Mouse (Mus musculus) intestine, embryonic 15.5 days (tissue): Measurements from ENCODE around the gene Vrk3. TPM values are rescaled to one million over a fixed set of nuclear protein-coding genes. Genes with fewer than 3 reads are reported as not detected.
A peak's percentile ranks its signal among the peaks of the same experiment; 100 is the strongest.

Experiments used
- ATAC-seq: fragments of 200-750 bp; cut with Nextera tagmentation; 2 replicates; pipeline ENCODE4 v1.8.0; 2017; ENCODE audit warnings: moderate TSS enrichment, moderate library complexity
- H3K27ac ChIP-seq: fragments of 300-500 bp; sonication (generic); 2 replicates; pipeline ENCODE4 v1.5.1; 2015; ENCODE audit warnings: mild to moderate bottlenecking, inconsistent platforms
- H3K27me3 ChIP-seq: fragments of 300-500 bp; sonication (generic); replicated peaks from 2 replicates; pipeline ENCODE4 v1.6.1; 2015; ENCODE audit warnings: inconsistent platforms
- H3K36me3 ChIP-seq: fragments of 300-500 bp; sonication (generic); 2 replicates; pipeline ENCODE4 v1.6.1; 2015; ENCODE audit warnings: inconsistent platforms
- H3K4me1 ChIP-seq: fragments of 300-500 bp; sonication (generic); replicated peaks from 2 replicates; pipeline ENCODE4 v1.6.1; 2015; ENCODE audit warnings: inconsistent platforms
- H3K4me2 ChIP-seq: fragments of 300-500 bp; sonication (generic); replicated peaks from 2 replicates; pipeline ENCODE4 v1.6.1; 2015; ENCODE audit warnings: mild to moderate bottlenecking, inconsistent platforms
- H3K4me3 ChIP-seq: fragments of 300-500 bp; sonication (generic); replicated peaks from 2 replicates; pipeline ENCODE4 v1.5.1; 2015; ENCODE audit warnings: inconsistent platforms
- H3K9ac ChIP-seq: fragments of 300-500 bp; sonication (generic); 2 replicates; pipeline ENCODE4 v1.6.1; 2015; ENCODE audit warnings: inconsistent platforms
- H3K9me3 ChIP-seq: fragments of 300-500 bp; sonication (generic); 2 replicates; pipeline ENCODE4 v1.6.1; 2016; ENCODE audit warnings: inconsistent platforms
- WGBS: fragments of 180-500 bp; shearing (Covaris S2); methylation state at CpG from one replicate; pipeline ENCODE4 v1.1.7; 2015; 5-methylcytosine and 5-hydroxymethylcytosine counted together
- polyA plus RNA-seq: library from polyadenylated mRNA; unstranded; fragments of >200 nt; fragmentation: Nextera tagmentation; extraction: Ambion mirVana; gene quantifications from 2 replicates; pipeline ENCODE4 v1.2.1, GENCODE M21; 2015

The Vrk3 gene
- polyA plus RNA-seq, 1 experiment from 2014 or later: 36.0 TPM

- no peak overlapping the region for H3K27ac ChIP-seq
- H3K27me3 ChIP-seq: no peaks in the 10 kb centered on the region
- H3K36me3 ChIP-seq: 0 out of 2 replicates have a peak, but pooled peaks cover 7% of the 10 kb centered on the region
- ATAC-seq: no peak
- H3K4me3 ChIP-seq: no peak overlapping the region
- peaks cover 22% of the 10 kb centered on the region for H3K4me1 ChIP-seq
- 94% methylated on average over 3 of the region's 3 CpGs for WGBS
- H3K9ac ChIP-seq: no peak overlapping the region
- no peaks in the 10 kb centered on the region for H3K9me3 ChIP-seq
- no peak overlapping the region for H3K4me2 ChIP-seq
These were observed 65.8 kb downstream of the Vrk3 start for GRCm38 (mm10) chr7:44813985-44814384.

GRCm38 (mm10) chr7:44814423-44814822, 66.2 kb downstream of the Vrk3 start:
- H3K4me2 ChIP-seq: peak overlapping the region; percentile 64; the same call in 1 of the 2 replicates
- 73% methylated on average over 4 of the region's 4 CpGs for WGBS

GRCm38 (mm10) chr7:44814952-44815553, 66.8 kb downstream of the Vrk3 start:
- Histone ChIP-seq H3K4me3 (peak overlapping the region; percentile 71), H3K9ac (peak overlapping the region; percentile 9), H3K9me3 (no peaks in the 10 kb centered on the region), H3K4me1 (peaks cover 30% of the 10 kb centered on the region), H3K27me3 (no peaks in the 10 kb centered on the region), H3K27ac (peak overlapping the region; percentile 96), H3K4me2 (peak overlapping the region; percentile 64), H3K36me3 (0 out of 2 replicates have a peak, but pooled peaks cover 7% of the 10 kb centered on the region)
- ATAC-seq: no peak
- WGBS: 28% methylated on average over 14 of the region's 14 CpGs

More at GRCm38 (mm10) chr7:44814423-44814822, 66.2 kb downstream of the Vrk3 start:
- Histone ChIP-seq H3K36me3 (0 out of 2 replicates have a peak, but pooled peaks cover 7% of the 10 kb centered on the region), H3K27me3 (no peaks in the 10 kb centered on the region), H3K4me3 (peak overlapping the region; percentile 71; the same call in 1 of the 2 replicates), H3K9me3 (no peaks in the 10 kb centered on the region), H3K4me1 (peaks cover 26% of the 10 kb centered on the region), H3K9ac (no peak overlapping the region), H3K27ac (no peak overlapping the region)
- no peak for ATAC-seq

- peak within 1 kb of the TSS; percentile 64 for H3K4me2 ChIP-seq
- 0 out of 2 replicates have a peak, but pooled peaks cover 5% of the 10 kb centered on the region for H3K36me3 ChIP-seq
- under 1% methylated on average over 57 of the region's 62 CpGs for WGBS
- peaks cover 34% of the 10 kb centered on the region for H3K4me1 ChIP-seq
- H3K9me3 ChIP-seq: no peaks in the 10 kb centered on the region
- H3K4me3 ChIP-seq: peak within 1 kb of the TSS; percentile 71
- H3K9ac ChIP-seq: peak within 1 kb of the TSS; percentile 86
- peak within 1 kb of the TSS; percentile 96 for H3K27ac ChIP-seq
- ATAC-seq: peak; percentile 95
- H3K27me3 ChIP-seq: no peaks in the 10 kb centered on the region
These were observed 67.7 kb downstream of the Vrk3 start, which contains the start of the genes Nup62 and Il4i1 for GRCm38 (mm10) chr7:44815721-44816469. Nup62 (plus strand) TSS chr7:44816088. Il4i1 (plus strand) TSS chr7:44816387.

- H3K9ac ChIP-seq: peak within 1 kb of the TSS; percentile 86
- 0 out of 2 replicates have a peak, but pooled peaks cover 1% of the 10 kb centered on the region for H3K36me3 ChIP-seq
- H3K4me2 ChIP-seq: peak within 1 kb of the TSS; percentile 64
- under 1% methylated on average over 57 of the region's 57 CpGs for WGBS
- peak within 1 kb of the TSS; percentile 71 for H3K4me3 ChIP-seq
- no peaks in the 10 kb centered on the region for H3K9me3 ChIP-seq
- peaks cover 37% of the 10 kb centered on the region for H3K4me1 ChIP-seq
- H3K27me3 ChIP-seq: no peaks in the 10 kb centered on the region
- peak; percentile 60 for ATAC-seq
- peak within 1 kb of the TSS; percentile 96 for H3K27ac ChIP-seq
These were observed 68.3 kb downstream of the Vrk3 start, which contains the start of gene Atf5 for GRCm38 (mm10) chr7:44816470-44817021. Atf5 (minus strand) TSS chr7:44816658.

GRCm38 (mm10) chr7:44817441-44817840, 69.2 kb downstream of the Vrk3 start:
- H3K4me3 ChIP-seq: peak overlapping the region; percentile 71
- peaks cover 40% of the 10 kb centered on the region for H3K4me1 ChIP-seq
- no peaks in the 10 kb centered on the region for H3K36me3 ChIP-seq
- H3K27ac ChIP-seq: peak overlapping the region; percentile 96
- H3K27me3 ChIP-seq: no peaks in the 10 kb centered on the region
- no peak for ATAC-seq
- H3K9ac ChIP-seq: peak overlapping the region; percentile 86
- no peaks in the 10 kb centered on the region for H3K9me3 ChIP-seq
- 17% methylated on average over 3 of the region's 3 CpGs for WGBS
- peak overlapping the region; percentile 64 for H3K4me2 ChIP-seq

- 16% methylated on average over 2 of the region's 2 CpGs for WGBS
- Histone ChIP-seq H3K4me1 (peaks cover 43% of the 10 kb centered on the region), H3K4me3 (peak overlapping the region; percentile 71), H3K36me3 (no peaks in the 10 kb centered on the region), H3K4me2 (peak overlapping the region; percentile 64), H3K27me3 (no peaks in the 10 kb centered on the region), H3K9ac (peak overlapping the region; percentile 42; the same call in 1 of the 2 replicates), H3K27ac (peak overlapping the region; percentile 96), H3K9me3 (no peaks in the 10 kb centered on the region)
- no peak for ATAC-seq
These were observed 70.0 kb downstream of the Vrk3 start for GRCm38 (mm10) chr7:44818164-44818563.

- Histone ChIP-seq H3K27me3 (no peaks in the 10 kb centered on the region), H3K9me3 (no peaks in the 10 kb centered on the region), H3K4me3 (peak overlapping the region; percentile 71), H3K27ac (0 out of 2 replicates have a peak overlapping the region, but pooled peaks have one; percentile 96), H3K9ac (peak overlapping the region; percentile 42), H3K4me2 (peak overlapping the region; percentile 64), H3K36me3 (no peaks in the 10 kb centered on the region), H3K4me1 (peaks cover 44% of the 10 kb centered on the region)
- no peak for ATAC-seq
- WGBS: 34% methylated on average over 6 of the region's 6 CpGs
These were observed 70.6 kb downstream of the Vrk3 start for GRCm38 (mm10) chr7:44818751-44819235.

GRCm38 (mm10) chr7:44819391-44819790, 71.2 kb downstream of the Vrk3 start:
- Histone ChIP-seq H3K4me3 (peak overlapping the region; percentile 71; the same call in 1 of the 2 replicates), H3K9me3 (no peaks in the 10 kb centered on the region), H3K27me3 (no peaks in the 10 kb centered on the region), H3K36me3 (no peaks in the 10 kb centered on the region), H3K9ac (no peak overlapping the region), H3K27ac (0 out of 2 replicates have a peak overlapping the region, but pooled peaks have one; percentile 1), H3K4me2 (peak overlapping the region; percentile 64), H3K4me1 (peaks cover 44% of the 10 kb centered on the region)
- 80% methylated on average over 2 of the region's 2 CpGs for WGBS
- ATAC-seq: no peak

GRCm38 (mm10) chr7:44819863-44820262, 71.7 kb downstream of the Vrk3 start:
- Histone ChIP-seq H3K36me3 (no peaks in the 10 kb centered on the region), H3K27ac (0 out of 2 replicates have a peak overlapping the region, but pooled peaks have one; percentile 1), H3K9ac (no peak overlapping the region), H3K4me3 (no peak overlapping the region), H3K4me1 (peaks cover 42% of the 10 kb centered on the region), H3K27me3 (no peaks in the 10 kb centered on the region), H3K9me3 (no peaks in the 10 kb centered on the region), H3K4me2 (peak overlapping the region; percentile 64; the same call in 1 of the 2 replicates)
- WGBS: 52% methylated on average over 5 of the region's 5 CpGs
- no peak for ATAC-seq

GRCm38 (mm10) chr7:44820525-44820924, 72.3 kb downstream of the Vrk3 start:
- 75% methylated on average over 3 of the region's 3 CpGs for WGBS
- H3K27ac ChIP-seq: no peak overlapping the region
- no peak overlapping the region for H3K4me3 ChIP-seq
- no peaks in the 10 kb centered on the region for H3K9me3 ChIP-seq
- peaks cover 38% of the 10 kb centered on the region for H3K4me1 ChIP-seq
- no peak for ATAC-seq
- no peak overlapping the region for H3K9ac ChIP-seq
- no peak overlapping the region for H3K4me2 ChIP-seq
- no peaks in the 10 kb centered on the region for H3K27me3 ChIP-seq
- H3K36me3 ChIP-seq: peaks cover under 1% of the 10 kb centered on the region; the same call in 1 of the 2 replicates
